Mouse (Mus musculus): Measurements from ENCODE around the gene Cts3.

DNA sequence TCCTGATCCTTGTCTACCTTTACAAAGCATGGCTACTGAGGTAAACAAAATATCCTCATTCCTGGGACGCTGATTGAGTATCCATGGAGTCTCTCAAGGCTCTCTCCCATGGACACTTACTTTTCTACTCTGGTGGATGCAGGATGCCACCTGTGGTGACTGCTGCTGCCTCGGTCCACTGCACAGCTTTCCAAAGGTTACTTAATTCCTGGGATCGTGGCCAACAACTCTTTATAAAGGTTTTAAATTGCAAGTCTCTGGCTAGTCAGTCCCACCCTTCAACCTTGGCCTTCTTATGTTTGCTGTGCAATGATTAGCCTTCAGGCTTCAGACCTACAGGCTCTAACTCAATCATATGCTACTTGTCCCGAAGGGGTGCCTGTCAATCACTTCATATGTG, 28.3 kb downstream of the Cts3 start, which contains the start of gene Ctsm:
- TF ChIP-seq CTCF (IDR thresholded peaks at IDR 0.05; ENCODE audit: extremely low read depth, insufficient read length, insufficient replicate concordance, low read depth, low read length) (no peak), POLR2A (IDR thresholded peaks at IDR 0.05; ENCODE audit: low read depth, low read length) (no peak)

Measured in small intestine, adult 2 months (tissue).